Mouse (Mus musculus): ENCODE data around the gene Krit1. TPM values are rescaled to one million over a fixed set of nuclear protein-coding genes. Genes with fewer than 3 reads are reported as not detected.
A peak's percentile ranks its signal among the peaks of the same experiment; 100 is the strongest.
"Not testable (repeated sequence)": the region's sequence is repeated elsewhere in the genome, so short reads cannot be mapped to it uniquely, and the experiment has no call there.

The Krit1 gene
- polyA plus RNA-seq (2016; fragmentation: Nextera tagmentation; extraction: Ambion mirVana), result 57.1 and 57.8 TPM in 2 replicates

GRCm38 (mm10) chr5:3802433-3803291, at the start of gene Krit1, which contains the start of gene Ankib1:
TSS of gene Krit1 (plus strand) at chr5:3803184.
TSS of gene Ankib1 (minus strand) at chr5:3802925.
- under 1% methylated on average over 109 of the region's 109 CpGs for WGBS
- DNase-seq (ENCODE audit: low spot score), result peak; percentile 91

DNA sequence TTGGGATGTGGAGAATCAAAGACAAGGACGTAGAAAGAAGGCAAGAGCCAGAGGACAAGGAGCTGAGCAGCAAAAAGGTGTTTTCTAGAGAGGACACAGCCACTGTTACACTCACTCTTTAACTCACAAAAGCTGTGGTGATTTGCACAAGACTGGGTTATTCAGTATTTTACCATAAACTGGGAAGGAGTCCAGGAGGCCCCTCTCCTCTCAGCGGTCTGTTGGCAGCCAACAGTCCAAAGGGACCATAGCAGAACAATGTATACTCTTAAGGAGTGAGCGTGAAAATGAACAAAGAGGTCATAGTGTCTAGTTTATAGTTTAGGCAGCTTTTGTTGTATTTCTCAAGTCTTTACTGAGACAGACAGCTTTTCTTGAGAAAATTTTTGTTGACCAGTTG, 31.5 kb upstream of the Krit1 start:
- H3K9me3 ChIP-seq, result no peaks in the 10 kb centered on the region
- WGBS, result 85% methylated on average over 3 of the region's 3 CpGs
- H3K4me1 ChIP-seq, result no peaks in the 10 kb centered on the region
- DNase-seq (ENCODE audit: low spot score), result no peak
- no peak overlapping the region for H3K27ac ChIP-seq (replicated peaks)
- no peak overlapping the region for H3K4me3 ChIP-seq
- peaks cover 16% of the 10 kb centered on the region for H3K36me3 ChIP-seq (replicated peaks)
- H3K27me3 ChIP-seq (replicated peaks; ENCODE audit: low read depth, poor library complexity, severe bottlenecking), result no peaks in the 10 kb centered on the region

More at GRCm38 (mm10) chr5:3802433-3803291, at the start of gene Krit1, which contains the start of gene Ankib1:
- Histone ChIP-seq H3K27me3 (replicated peaks; ENCODE audit: low read depth, poor library complexity, severe bottlenecking) (no peaks in the 10 kb centered on the region), H3K9me3 (no peaks in the 10 kb centered on the region), H3K27ac (replicated peaks) (peak within 1 kb of the TSS; percentile 91), H3K4me1 (peaks cover 27% of the 10 kb centered on the region), H3K4me3 (peak within 1 kb of the TSS; percentile 87), H3K36me3 (replicated peaks) (no peaks in the 10 kb centered on the region)

DNA sequence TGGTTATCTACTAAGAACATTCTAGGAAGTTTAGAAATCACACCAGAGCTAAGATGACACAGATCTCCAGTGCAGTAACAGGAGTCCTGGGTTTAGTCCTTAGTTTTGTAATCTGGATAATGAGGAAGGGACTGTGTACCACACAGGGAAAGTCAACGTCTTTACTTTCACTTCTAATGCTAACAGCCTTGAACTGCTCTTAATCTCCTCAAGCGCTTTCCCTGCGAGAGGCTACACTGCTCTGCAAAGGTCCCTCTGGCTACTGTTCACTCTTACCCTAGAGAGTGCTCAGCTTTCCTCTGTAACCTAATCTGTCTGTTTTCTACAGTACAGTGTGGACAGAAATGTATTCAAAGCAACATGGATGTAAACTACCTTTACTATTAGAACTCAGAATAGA, 31.0 kb upstream of the Krit1 start:
- no peak for DNase-seq (ENCODE audit: low spot score)
- no peaks in the 10 kb centered on the region for H3K27me3 ChIP-seq (replicated peaks; ENCODE audit: low read depth, poor library complexity, severe bottlenecking)
- peaks cover 11% of the 10 kb centered on the region for H3K36me3 ChIP-seq (replicated peaks)
- H3K9me3 ChIP-seq, result no peaks in the 10 kb centered on the region
- no peaks in the 10 kb centered on the region for H3K4me1 ChIP-seq
- no peak overlapping the region for H3K4me3 ChIP-seq
- no peak overlapping the region for H3K27ac ChIP-seq (replicated peaks)
- 74% methylated on average over 3 of the region's 3 CpGs for WGBS

DNA sequence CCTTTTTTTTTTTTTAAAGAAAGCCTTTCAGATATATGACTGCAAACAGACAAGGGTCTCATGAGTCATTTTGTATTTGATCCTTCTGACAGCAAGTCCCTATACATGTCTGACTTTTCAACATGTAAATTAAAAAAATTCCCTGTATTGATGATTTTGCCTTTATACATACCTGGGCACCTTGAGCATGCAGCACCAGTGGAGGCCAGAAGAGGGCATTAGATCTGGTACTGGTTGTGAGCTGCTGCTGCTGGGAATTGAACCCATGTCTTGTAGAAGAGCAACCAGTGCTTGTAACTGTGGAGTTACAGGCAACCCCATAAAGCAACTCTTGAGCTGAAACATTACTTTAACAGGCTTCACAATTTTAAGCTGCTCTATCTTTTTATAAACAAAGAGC, 20.3 kb upstream of the Krit1 start:
- Histone ChIP-seq H3K36me3 (replicated peaks) (no peaks in the 10 kb centered on the region), H3K9me3 (no peaks in the 10 kb centered on the region), H3K27me3 (replicated peaks; ENCODE audit: low read depth, poor library complexity, severe bottlenecking) (no peaks in the 10 kb centered on the region), H3K4me1 (no peaks in the 10 kb centered on the region), H3K4me3 (no peak overlapping the region), H3K27ac (replicated peaks) (no peak overlapping the region)
- no peak for DNase-seq (ENCODE audit: low spot score)

- WGBS, result 90% methylated on average over 2 of the region's 2 CpGs
- Histone ChIP-seq H3K27me3 (replicated peaks; ENCODE audit: low read depth, poor library complexity, severe bottlenecking) (no peaks in the 10 kb centered on the region), H3K4me1 (no peaks in the 10 kb centered on the region), H3K9me3 (no peaks in the 10 kb centered on the region), H3K27ac (replicated peaks) (no peak overlapping the region), H3K36me3 (replicated peaks) (no peaks in the 10 kb centered on the region), H3K4me3 (no peak overlapping the region)
- DNase-seq (ENCODE audit: low spot score), result no peak
These were observed 18.9 kb upstream of the Krit1 start for GRCm38 (mm10) chr5:3783947-3784681.

DNA sequence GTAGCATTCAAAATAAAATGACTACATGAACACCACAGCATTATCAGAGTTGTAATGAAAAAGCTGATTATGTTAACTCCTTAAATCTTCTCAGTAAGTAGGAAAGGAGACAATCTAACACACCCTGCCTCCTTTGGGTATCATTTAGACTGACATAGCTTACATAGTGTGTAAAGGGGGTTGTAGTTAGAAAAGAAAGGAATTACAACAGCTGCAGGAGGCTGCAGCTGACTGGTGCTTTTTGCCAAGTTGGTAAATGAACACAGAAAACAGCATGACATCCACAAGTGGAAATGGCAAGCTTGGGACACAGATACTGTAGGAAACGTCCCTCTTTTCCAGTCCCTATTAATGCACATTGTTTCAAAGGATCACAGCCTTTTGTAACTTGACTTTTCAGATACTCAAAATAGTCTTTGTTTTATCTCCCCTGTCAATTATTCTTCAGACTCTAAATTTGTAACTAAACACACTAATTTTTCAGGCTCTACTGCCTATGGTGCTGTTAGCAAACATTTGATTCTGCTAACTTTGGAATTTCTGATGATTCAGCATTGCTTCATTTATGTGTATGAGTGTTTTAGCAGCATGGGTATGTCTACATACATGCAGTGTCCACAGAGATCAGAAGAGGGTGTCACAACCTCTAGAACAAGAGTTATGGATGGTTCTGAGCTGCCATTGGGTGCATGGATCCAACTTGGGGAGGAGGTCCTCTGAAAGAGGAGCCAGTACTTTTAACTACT, 18.1 kb upstream of the Krit1 start:
- Histone ChIP-seq H3K9me3 (no peaks in the 10 kb centered on the region), H3K36me3 (replicated peaks) (no peaks in the 10 kb centered on the region), H3K27me3 (replicated peaks; ENCODE audit: low read depth, poor library complexity, severe bottlenecking) (no peaks in the 10 kb centered on the region), H3K4me3 (no peak overlapping the region), H3K27ac (replicated peaks) (no peak overlapping the region), H3K4me1 (no peaks in the 10 kb centered on the region)
- DNase-seq (ENCODE audit: low spot score), result no peak
- WGBS, result 69% methylated on average over 1 of the region's 1 CpGs

DNA sequence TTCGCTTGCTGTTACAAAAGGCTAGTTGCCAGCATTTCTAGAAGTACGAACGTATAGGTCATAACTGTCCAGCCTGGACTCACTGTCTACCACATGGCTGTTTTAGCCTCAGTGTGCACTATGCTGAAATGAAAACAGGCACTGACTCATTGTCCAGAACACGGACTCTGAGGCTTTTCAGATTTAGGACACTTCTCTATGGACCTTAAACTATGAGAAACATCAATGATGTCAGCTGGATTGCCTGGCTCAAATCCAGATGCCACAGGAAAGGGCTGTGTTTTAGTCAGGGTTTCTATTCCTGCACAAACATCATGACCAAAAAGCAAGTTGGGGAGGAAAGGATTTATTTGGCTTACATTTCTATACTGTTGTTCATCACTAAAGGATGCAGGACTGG, 15.4 kb upstream of the Krit1 start:
- Histone ChIP-seq H3K36me3 (replicated peaks) (no peaks in the 10 kb centered on the region), H3K4me1 (no peaks in the 10 kb centered on the region), H3K4me3 (no peak overlapping the region), H3K9me3 (no peaks in the 10 kb centered on the region), H3K27me3 (replicated peaks; ENCODE audit: low read depth, poor library complexity, severe bottlenecking) (no peaks in the 10 kb centered on the region), H3K27ac (replicated peaks) (no peak overlapping the region)
- WGBS, result 90% methylated on average over 4 of the region's 4 CpGs
- no peak for DNase-seq (ENCODE audit: low spot score)

- Histone ChIP-seq H3K9me3 (no peaks in the 10 kb centered on the region), H3K27ac (replicated peaks) (no peak overlapping the region), H3K36me3 (replicated peaks) (0 out of 2 replicates have a peak, but pooled peaks cover 2% of the 10 kb centered on the region), H3K4me3 (no peak overlapping the region), H3K27me3 (replicated peaks; ENCODE audit: low read depth, poor library complexity, severe bottlenecking) (no peaks in the 10 kb centered on the region), H3K4me1 (no peaks in the 10 kb centered on the region)
- no peak for DNase-seq (ENCODE audit: low spot score)
These were observed 11.9 kb upstream of the Krit1 start for GRCm38 (mm10) chr5:3791048-3791447.

DNA sequence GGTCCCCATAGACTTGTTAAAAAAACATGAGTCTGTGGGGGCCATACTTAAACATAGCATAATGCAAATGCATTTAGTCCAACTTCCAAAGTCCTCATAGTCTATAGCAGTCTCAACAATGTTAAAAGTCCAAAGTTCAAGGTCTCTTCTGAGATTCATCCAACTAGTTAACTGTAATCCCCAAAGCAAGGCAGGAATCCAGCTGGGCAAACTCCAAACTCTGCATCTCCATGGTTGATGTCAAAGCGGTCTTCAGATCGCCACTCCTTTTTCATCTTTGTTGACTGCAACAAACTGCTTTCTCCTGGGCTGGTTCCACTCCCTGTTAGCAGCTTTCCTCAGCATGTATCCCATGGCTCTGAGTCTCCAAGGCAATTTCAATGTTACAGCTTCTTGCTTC, 5.9 kb upstream of the Krit1 start:
- H3K9me3 ChIP-seq; H3K4me3 ChIP-seq; H3K27me3 ChIP-seq (replicated peaks; ENCODE audit: low read depth, poor library complexity, severe bottlenecking); DNase-seq (ENCODE audit: low spot score); H3K27ac ChIP-seq (replicated peaks); H3K36me3 ChIP-seq (replicated peaks): not testable (repeated sequence)
- H3K4me1 ChIP-seq, result peaks cover 16% of the 10 kb centered on the region; the same call in 1 of the 2 replicates
- WGBS, result 98% methylated on average over 2 of the region's 2 CpGs

DNA sequence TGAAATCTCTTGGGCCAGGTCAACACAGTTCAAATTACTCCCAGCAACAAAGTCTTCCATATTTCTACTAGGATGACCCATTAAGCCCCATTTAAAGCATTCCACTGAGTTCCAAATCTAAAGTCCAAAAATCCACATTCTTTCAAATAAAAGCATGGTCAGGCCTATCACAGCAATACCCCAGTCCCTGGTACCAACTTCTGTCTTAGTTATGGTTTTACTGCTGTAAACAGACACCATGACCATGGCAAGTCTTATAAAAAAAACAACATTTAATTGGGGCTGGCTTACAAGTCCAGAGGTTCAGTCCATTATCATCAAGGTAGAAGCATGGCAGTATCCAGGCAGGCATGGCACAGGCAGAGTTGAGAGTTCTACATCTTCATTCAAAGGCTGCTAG, 4.3 kb upstream of the Krit1 start:
- H3K4me3 ChIP-seq; H3K27me3 ChIP-seq (replicated peaks; ENCODE audit: low read depth, poor library complexity, severe bottlenecking); H3K27ac ChIP-seq (replicated peaks); H3K9me3 ChIP-seq; DNase-seq (ENCODE audit: low spot score); H3K36me3 ChIP-seq (replicated peaks): not testable (repeated sequence)
- peaks cover 17% of the 10 kb centered on the region; the same call in 1 of the 2 replicates for H3K4me1 ChIP-seq

DNA sequence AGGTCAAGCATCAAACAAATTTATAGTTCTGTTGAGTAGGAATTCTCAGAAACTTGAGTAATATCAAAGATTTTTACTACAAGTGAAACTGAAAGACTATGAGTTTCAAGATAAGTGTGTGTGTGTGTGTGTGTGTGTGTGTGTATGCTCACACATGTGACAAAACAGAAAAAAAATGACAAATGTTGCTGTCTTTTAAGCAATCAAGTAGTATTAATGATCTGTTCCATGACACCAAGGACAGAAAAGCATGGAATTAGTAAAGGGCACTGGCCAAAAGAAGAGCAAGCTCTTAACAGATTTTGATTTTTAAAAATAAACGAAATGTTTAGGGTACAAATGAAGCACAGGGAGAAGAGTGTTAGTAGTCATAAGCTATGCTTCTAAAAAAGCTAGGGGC, 2.9 kb upstream of the Krit1 start:
- no peaks in the 10 kb centered on the region for H3K36me3 ChIP-seq (replicated peaks)
- no peak overlapping the region for H3K27ac ChIP-seq (replicated peaks)
- H3K4me1 ChIP-seq, result peaks cover 27% of the 10 kb centered on the region
- DNase-seq (ENCODE audit: low spot score), result no peak
- no peaks in the 10 kb centered on the region for H3K27me3 ChIP-seq (replicated peaks; ENCODE audit: low read depth, poor library complexity, severe bottlenecking)
- no peak overlapping the region for H3K4me3 ChIP-seq
- no peaks in the 10 kb centered on the region for H3K9me3 ChIP-seq
- WGBS, result 89% methylated on average over 1 of the region's 1 CpGs

GRCm38 (mm10) chr5:3800881-3801280, 2.1 kb upstream of the Krit1 start:
- no peak for DNase-seq (ENCODE audit: low spot score)
- Histone ChIP-seq H3K27me3 (replicated peaks; ENCODE audit: low read depth, poor library complexity, severe bottlenecking) (no peaks in the 10 kb centered on the region), H3K27ac (replicated peaks) (no peak overlapping the region), H3K4me1 (peaks cover 27% of the 10 kb centered on the region), H3K36me3 (replicated peaks) (no peaks in the 10 kb centered on the region), H3K9me3 (no peaks in the 10 kb centered on the region), H3K4me3 (no peak overlapping the region)
- 84% methylated on average over 4 of the region's 4 CpGs for WGBS

All from embryonic facial prominence, embryonic 10.5 days (tissue).